Mouse (Mus musculus) CH12.LX (cell line): ENCODE results near the gene Car4. TPM values are rescaled to one million over a fixed set of nuclear protein-coding genes. Genes with fewer than 3 reads are reported as not detected.

Source experiments
- DNase-seq: peaks from one replicate; pipeline ENCODE4 v3.0.0-alpha.2; 2013; ENCODE audit errors: extremely low read depth
- H3K27ac ChIP-seq: 2 replicates; pipeline ENCODE4 v1.5.1; 2012; ENCODE audit warnings: low read depth, mild to moderate bottlenecking, control low read depth, moderate library complexity; ENCODE audit not compliant: insufficient read depth
- H3K27me3 ChIP-seq: replicated peaks from 2 replicates; pipeline ENCODE3; 2012; ENCODE audit warnings: inconsistent platforms
- H3K36me3 ChIP-seq, 2 experiments: replicated peaks in 1 of 2; 2 replicates each; pipeline versions ENCODE3 to v1.6.1; 2012; ENCODE audit warnings: inconsistent platforms in 1 of 2, low read length in 1 of 2, mild to moderate bottlenecking in 1 of 2, mixed read lengths in 1 of 2, moderate library complexity in 1 of 2; ENCODE audit not compliant: control insufficient read depth in 1 of 2, insufficient read depth in 1 of 2
- H3K4me1 ChIP-seq, 2 experiments: 2 replicates each; pipeline ENCODE4 v1.6.1; 2012; ENCODE audit warnings: inconsistent platforms in 1 of 2, moderate library complexity in 1 of 2; ENCODE audit not compliant: insufficient read depth in 2 of 2, control insufficient read depth in 1 of 2
- H3K4me2 ChIP-seq: 2 replicates; pipeline ENCODE4 v1.6.1; 2012; ENCODE audit warnings: low read depth, mild to moderate bottlenecking, control low read depth; ENCODE audit not compliant: poor library complexity, insufficient read depth, severe bottlenecking
- H3K4me3 ChIP-seq, 3 experiments: fragments of 150-350 bp in 1 of 3; sonication (generic) in 1 of 3; replicated peaks in 1 of 3; 2 replicates each; pipeline versions ENCODE3 to v1.5.1; 2011 to 2012; ENCODE audit warnings: low read depth in 2 of 3, low read length in 2 of 3, mild to moderate bottlenecking in 2 of 3, moderate library complexity in 2 of 3, control low read depth in 1 of 3, improper control_type of control experiment in 1 of 3, inconsistent platforms in 1 of 3, mixed read lengths in 1 of 3; ENCODE audit not compliant: poor library complexity in 1 of 3
- H3K79me2 ChIP-seq: replicated peaks from 2 replicates; pipeline ENCODE4 v1.6.1; 2012; ENCODE audit warnings: mild to moderate bottlenecking, moderate library complexity; ENCODE audit not compliant: control insufficient read depth, poor library complexity, insufficient read depth, severe bottlenecking; ENCODE audit errors: extremely low read depth
- H3K9ac ChIP-seq: 2 replicates; pipeline ENCODE4 v1.6.1; 2012; ENCODE audit warnings: low read depth, mild to moderate bottlenecking, control low read depth, moderate library complexity; ENCODE audit not compliant: insufficient read depth
- H3K9me3 ChIP-seq: replicated peaks from 2 replicates; pipeline ENCODE3; 2012; ENCODE audit warnings: low read length, inconsistent platforms, mixed read lengths
- BHLHE40 ChIP-seq: IDR thresholded peaks from 2 replicates; pipeline ENCODE4 v1.6.1; 2011; ENCODE audit warnings: mild to moderate bottlenecking, low read depth, low read length, improper control_type of control experiment
- CHD1 ChIP-seq: IDR thresholded peaks from 2 replicates; pipeline ENCODE4 v1.6.1; 2012; ENCODE audit warnings: low read depth, low read length, improper control_type of control experiment, inconsistent platforms
- CHD2 ChIP-seq: IDR thresholded peaks from 2 replicates; pipeline ENCODE4 v1.6.1; 2011; ENCODE audit warnings: low read length, improper control_type of control experiment
- CTCF ChIP-seq, 2 experiments: IDR thresholded peaks in 1 of 2; conservative IDR thresholded peaks in 1 of 2; 2 replicates each; pipeline ENCODE4 v1.5.1; 2011 to 2012; ENCODE audit warnings: low read depth in 2 of 2, low read length in 2 of 2, improper control_type of control experiment in 1 of 2, inconsistent platforms in 1 of 2, mild to moderate bottlenecking in 1 of 2, moderate library complexity in 1 of 2
- E2F4 ChIP-seq: IDR thresholded peaks from 2 replicates; pipeline ENCODE4 v1.6.1; 2011; ENCODE audit warnings: low read depth, low read length, improper control_type of control experiment; ENCODE audit not compliant: insufficient replicate concordance
- GABPA ChIP-seq: IDR thresholded peaks from 2 replicates; pipeline ENCODE4 v1.6.1; 2012; ENCODE audit warnings: low read depth, low read length, improper control_type of control experiment, inconsistent platforms; ENCODE audit not compliant: insufficient replicate concordance
- IRF4 ChIP-seq: IDR thresholded peaks from 2 replicates; pipeline ENCODE4 v1.6.1; 2014; ENCODE audit warnings: low read depth, mild to moderate bottlenecking, inconsistent platforms, low read length, improper control_type of control experiment
- MAFK ChIP-seq: IDR thresholded peaks from 2 replicates; pipeline ENCODE4 v1.6.1; 2011; ENCODE audit warnings: low read length, improper control_type of control experiment; ENCODE audit not compliant: insufficient replicate concordance
- MAX ChIP-seq: IDR thresholded peaks from 2 replicates; pipeline ENCODE4 v1.6.1; 2011; ENCODE audit warnings: low read length, improper control_type of control experiment
- MAZ ChIP-seq: IDR thresholded peaks from 2 replicates; pipeline ENCODE4 v1.6.1; 2012; ENCODE audit warnings: low read depth, mild to moderate bottlenecking, inconsistent platforms, low read length, improper control_type of control experiment, moderate library complexity
- MEF2A ChIP-seq: IDR thresholded peaks from 2 replicates; pipeline ENCODE4 v1.6.1; 2014; ENCODE audit warnings: low read depth, mild to moderate bottlenecking, inconsistent platforms, low read length, improper control_type of control experiment, borderline replicate concordance
- MXI1 ChIP-seq: IDR thresholded peaks from 2 replicates; pipeline ENCODE4 v1.6.1; 2011; ENCODE audit warnings: mild to moderate bottlenecking, low read depth, low read length, improper control_type of control experiment
- MYC ChIP-seq: IDR thresholded peaks from 2 replicates; pipeline ENCODE4 v1.6.1; 2011; ENCODE audit warnings: low read depth, mild to moderate bottlenecking, improper control_type of control experiment, low read length
- NELFE ChIP-seq: IDR thresholded peaks from 2 replicates; pipeline ENCODE4 v1.6.1; 2011; ENCODE audit warnings: low read depth, low read length, improper control_type of control experiment
- PAX5 ChIP-seq: IDR thresholded peaks from 2 replicates; pipeline ENCODE4 v1.6.1; 2012; ENCODE audit warnings: low read length, inconsistent platforms, mixed read lengths
- POLR2A ChIP-seq: IDR thresholded peaks from 2 replicates; pipeline ENCODE4 v1.6.1; 2011; ENCODE audit warnings: low read depth, mild to moderate bottlenecking, improper control_type of control experiment, low read length
- POLR2AphosphoS2 ChIP-seq: IDR thresholded peaks from 2 replicates; pipeline ENCODE4 v1.6.1; 2011; ENCODE audit warnings: low read depth, low read length, improper control_type of control experiment
- RAD21 ChIP-seq: IDR thresholded peaks from 2 replicates; pipeline ENCODE4 v1.6.1; 2011; ENCODE audit warnings: low read depth, mild to moderate bottlenecking, low read length, improper control_type of control experiment, moderate library complexity
- SMC3 ChIP-seq: IDR thresholded peaks from 2 replicates; pipeline ENCODE4 v1.6.1; 2011; ENCODE audit warnings: low read depth, low read length, improper control_type of control experiment
- TBP ChIP-seq: conservative IDR thresholded peaks from 2 replicates; pipeline ENCODE4 v1.6.1; 2011; ENCODE audit warnings: low read depth, low read length, improper control_type of control experiment
- USF1 ChIP-seq: IDR thresholded peaks from 2 replicates; pipeline ENCODE4 v1.6.1; 2014; ENCODE audit warnings: low read depth, mild to moderate bottlenecking, inconsistent platforms, low read length, improper control_type of control experiment
- USF2 ChIP-seq: conservative IDR thresholded peaks from 2 replicates; pipeline ENCODE4 v1.6.1; 2011; ENCODE audit warnings: low read depth, low read length, improper control_type of control experiment
- ZKSCAN1 ChIP-seq: IDR thresholded peaks from 2 replicates; pipeline ENCODE4 v1.6.1; 2012; ENCODE audit warnings: low read depth, inconsistent platforms, low read length, improper control_type of control experiment, borderline replicate concordance
- dilution Hi-C: fragments of 300-500 bp; cut with MboI; formaldehyde crosslinking; loops from 2 replicates; pipeline ENCODE4 v1.14.3; 2020; ENCODE audit warnings: low sequenced_read_pairs; ENCODE audit not compliant: extremely low pct_unique_long_range_greater_than_20kb, extremely low pct_ligation_motif_present
- in situ Hi-C: fragments of 300-500 bp; cut with MboI; formaldehyde crosslinking; loops from 3 replicates; pipeline ENCODE4 v1.14.3; 2019; ENCODE audit warnings: low sequenced_read_pairs, low pct_ligation_motif_present, low pct_unique_long_range_greater_than_20kb, mixed read lengths
- polyA plus RNA-seq: library from polyadenylated mRNA; unstranded; fragments of >175 nt; gene quantifications from 2 replicates; pipeline ENCODE4 v1.2.1, GENCODE M21; 2012; ENCODE audit warnings: low read depth; ENCODE audit not compliant: insufficient read length
- total RNA-seq, 2 experiments: library from RNA; depleted of rRNA; stranded (reverse); fragments of 300-350 nt in 1 of 2; fragments of >200 nt in 1 of 2; gene quantifications; 2 replicates each; pipeline ENCODE4 v1.2.3; 2012 to 2014

Gene Car4
- total and polyA plus RNA-seq, 3 experiments = not detected

GRCm38 (mm10) chr11:84932261-84932660 is 25.3 kb upstream of the Car4 start:
- Histone ChIP-seq H3K27ac (no peak overlapping the region), H3K27me3 (peaks cover 82% of the 10 kb centered on the region), H3K4me1 (no peaks in the 10 kb centered on the region)
- TF ChIP-seq POLR2A (no peak), CHD2 (no peak), CHD1 (no peak), USF2 (no peak), IRF4 (no peak), ZKSCAN1 (no peak), TBP (no peak), GABPA (no peak), USF1 (no peak), POLR2AphosphoS2 (no peak), MAFK (no peak), MYC (no peak), RAD21 (no peak), MAZ (no peak)
- TF ChIP-seq, all 38 proteins: peak for 0
- no peak overlapping the region for H3K4me2 ChIP-seq
- in situ Hi-C loops (no loop called here), dilution Hi-C loops (no loop called here)
- no peak overlapping the region for H3K4me3 ChIP-seq
- no peaks in the 10 kb centered on the region for H3K9me3 ChIP-seq
- no peaks in the 10 kb centered on the region for H3K36me3 ChIP-seq
- no peak for DNase-seq
- H3K79me2 ChIP-seq = no peaks in the 10 kb centered on the region
- no peak overlapping the region for H3K9ac ChIP-seq

- DNase-seq = no peak
- Histone ChIP-seq H3K9me3 (no peaks in the 10 kb centered on the region), H3K4me1 (no peaks in the 10 kb centered on the region), H3K27ac (no peak overlapping the region), H3K79me2 (no peaks in the 10 kb centered on the region), H3K36me3 (no peaks in the 10 kb centered on the region), H3K9ac (no peak overlapping the region), H3K27me3 (peaks cover 68% of the 10 kb centered on the region), H3K4me3 (no peak overlapping the region), H3K4me2 (no peak overlapping the region)
- in situ Hi-C loops (no loop called here), dilution Hi-C loops (no loop called here)
- TF ChIP-seq MAX (no peak), BHLHE40 (no peak), IRF4 (no peak), PAX5 (no peak), MEF2A (no peak), GABPA (no peak), MAZ (no peak), MXI1 (no peak), CTCF (conservative IDR thresholded peaks at IDR 0.05 in 1 of 2, IDR thresholded peaks at IDR 0.05 in 1 of 2; ENCODE audit: low read depth in 2 of 2, low read length in 2 of 2) (no peak), E2F4 (no peak), SMC3 (no peak), MYC (no peak), NELFE (no peak)
These were observed 18.0 kb upstream of the Car4 start for GRCm38 (mm10) chr11:84939508-84940053.
